Mouse (Mus musculus) thymus, adult 2 months (tissue): ENCODE measurements at regions not wholly inside any gene's neighbourhood (a gene's known extent, or its start where the extent isn't known, plus 50 kb on each side); places are given as distances from the start of the nearest gene placed in this dataset.

ENCODE experiments used
- CTCF ChIP-seq: fragments of 200-500 bp; IDR thresholded peaks from 2 replicates; pipeline ENCODE4 v1.5.1; 2012; ENCODE audit warnings: mild to moderate bottlenecking, control low read depth, low read length, moderate library complexity, borderline replicate concordance; ENCODE audit not compliant: control insufficient read depth, poor library complexity, insufficient read depth; ENCODE audit errors: extremely low read depth
- POLR2A ChIP-seq: fragments of 200-500 bp; IDR thresholded peaks from 2 replicates; pipeline ENCODE4 v1.6.1; 2012; ENCODE audit warnings: mild to moderate bottlenecking, low read length, control low read depth, moderate library complexity; ENCODE audit not compliant: control insufficient read depth, poor library complexity, insufficient read depth; ENCODE audit errors: extremely low read depth

DNA sequence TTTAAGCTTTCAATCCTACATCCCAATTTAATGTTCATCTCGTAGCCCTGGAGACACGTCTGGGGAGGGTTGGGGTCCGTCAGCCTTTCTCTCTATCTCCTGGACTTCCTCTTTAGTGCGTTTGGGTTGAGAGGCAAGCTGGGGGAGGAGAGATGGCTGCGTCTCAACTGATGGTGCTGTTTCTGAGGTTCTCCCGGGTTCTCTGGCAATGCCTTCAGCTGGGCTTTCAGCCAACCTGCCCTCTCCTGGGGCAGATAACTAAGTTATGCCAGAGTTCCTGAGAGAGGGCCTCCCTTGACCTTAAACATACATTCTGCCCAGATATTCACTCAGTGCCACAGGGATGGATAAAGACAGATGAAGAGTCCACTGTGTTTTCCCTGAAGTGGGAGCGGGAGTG lies 183.3 kb upstream of the Prok2 start:
- TF ChIP-seq CTCF, result no peak
- TF ChIP-seq POLR2A, result no peak
